Mouse (Mus musculus) CD4-positive, CD25-positive, alpha-beta regulatory T cell (primary cell): ENCODE results near the gene Lhx8. TPM values are rescaled to one million over a fixed set of nuclear protein-coding genes. Genes with fewer than 3 reads are reported as not detected.

Source experiments
- polyA plus RNA-seq: library from polyadenylated mRNA; unstranded; fragments of 100-300 nt; shearing (Covaris generic); gene quantifications from one replicate; pipeline ENCODE4 v1.2.1, GENCODE M21; 2017

Lhx8 gene
- not detected for polyA plus RNA-seq

GRCm38 (mm10) chr3:154330181-154331002 is at the start of gene Lhx8:
Gene Lhx8 (minus strand): TSS chr3:154330659.

